Mouse (Mus musculus) megakaryocyte, embryonic 14.5 days (primary cell): ENCODE measurements around the gene Gm8914. TPM values are rescaled to one million over a fixed set of nuclear protein-coding genes. Genes with fewer than 3 reads are reported as not detected.
"Not testable (repeated sequence)": the region's sequence is repeated elsewhere in the genome, so short reads cannot be mapped to it uniquely, and the experiment has no call there.

Source experiments
- H3K27me3 ChIP-seq: replicated peaks from 2 replicates; pipeline ENCODE3; 2012; ENCODE audit warnings: inconsistent platforms
- H3K36me3 ChIP-seq: replicated peaks from 2 replicates; pipeline ENCODE3; 2012; ENCODE audit warnings: low read length, inconsistent platforms, mixed read lengths
- H3K4me1 ChIP-seq: 2 replicates; pipeline ENCODE4 v1.6.1; 2012; ENCODE audit warnings: inconsistent platforms
- H3K4me3 ChIP-seq: replicated peaks from 2 replicates; pipeline ENCODE3; 2012; ENCODE audit warnings: moderate library complexity, mild to moderate bottlenecking, inconsistent platforms
- H3K9me3 ChIP-seq: 2 replicates; pipeline ENCODE4 v1.6.1; 2012; ENCODE audit warnings: inconsistent platforms
- polyA plus RNA-seq: library from polyadenylated mRNA; stranded (reverse); fragments of >175 nt; gene quantifications from 2 replicates; pipeline ENCODE4 v1.2.3, GENCODE M21; 2012; ENCODE audit warnings: low replicate concordance; ENCODE audit not compliant: insufficient read depth

The Gm8914 gene
- polyA plus RNA-seq, result not detected in 2 replicates

DNA sequence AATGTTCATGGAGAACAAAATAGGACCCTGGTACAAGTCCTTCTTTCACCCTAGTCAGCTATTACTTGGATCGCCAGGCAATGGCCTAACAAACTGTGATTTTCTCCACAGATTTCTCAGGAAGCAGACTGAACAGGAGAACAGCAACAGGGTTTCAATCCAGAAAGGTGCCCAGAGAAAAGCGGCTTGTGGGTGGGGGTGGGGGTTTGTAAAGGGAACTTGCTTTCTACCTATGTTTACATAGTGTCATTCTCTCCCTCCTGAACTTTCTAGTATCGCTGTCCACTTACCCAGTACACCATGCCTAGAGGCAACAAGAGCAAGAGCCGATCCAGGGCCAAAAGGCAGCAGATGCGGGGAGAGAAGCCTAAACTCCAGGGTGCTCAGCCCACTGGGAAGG, at the start of gene Gm8914:
TSS of gene Gm8914 (plus strand) at position 301 of the 400 bp plus-strand sequence.
- H3K9me3 ChIP-seq, H3K4me3 ChIP-seq, H3K27me3 ChIP-seq, H3K4me1 ChIP-seq, H3K36me3 ChIP-seq: not testable (repeated sequence)

Other genes starting within 250 kb of the Gm8914 start
- not detected in 2 replicates for gene Mageb2, start 148.4 kb upstream of the Gm8914 start, polyA plus RNA-seq
- not detected in 2 replicates for gene Gm5072, start 87.6 kb upstream of the Gm8914 start, polyA plus RNA-seq
- gene 1700084M14Rik, start 95.8 kb downstream of the Gm8914 start, polyA plus RNA-seq, result not detected in 2 replicates
- not detected in 2 replicates for gene Gm14781, start 152.1 kb downstream of the Gm8914 start, polyA plus RNA-seq